Mouse (Mus musculus) heart, adult 2 months (tissue): ENCODE data around the gene Arhgef10l.

ENCODE experiments used
- CTCF ChIP-seq: fragments of 200-600 bp; IDR thresholded peaks from 2 replicates; pipeline ENCODE4 v1.8.1; 2022; ENCODE audit warnings: antibody characterized with exemption, mild to moderate bottlenecking, moderate library complexity
- POLR2A ChIP-seq: fragments of 200-500 bp; IDR thresholded peaks from 2 replicates; pipeline ENCODE4 v1.6.1; 2011; ENCODE audit warnings: mild to moderate bottlenecking, low read depth, low read length, control low read depth; ENCODE audit not compliant: insufficient read depth

- TF ChIP-seq POLR2A: no peak
- TF ChIP-seq CTCF: no peak
Measured at GRCm38 (mm10) chr4:140616894-140617293, 48.9 kb downstream of the Arhgef10l start.
